Mouse (Mus musculus) adrenal gland, adult 8-10 months (tissue): ENCODE results near the gene Haus8. TPM values are rescaled to one million over a fixed set of nuclear protein-coding genes. Genes with fewer than 3 reads are reported as not detected.
"Not testable (repeated sequence)": the region's sequence is repeated elsewhere in the genome, so short reads cannot be mapped to it uniquely, and the experiment has no call there.

Experiments
- DNase-seq: peaks from one replicate; pipeline ENCODE4 v3.0.0; 2022
- total RNA-seq, 4 experiments: library from RNA; stranded (reverse); gene quantifications; 2 replicates each; pipeline ENCODE4 v1.2.4; 2022

The Haus8 gene
- total RNA-seq, 4 experiments from 2014 or later: 11.0 to 22.3 (median 16.0) TPM

GRCm38 (mm10) chr8:71282621-71283020 lies 9.9 kb upstream of the Haus8 start:
- no peak for DNase-seq

GRCm38 (mm10) chr8:71281731-71282130 lies 9.0 kb upstream of the Haus8 start:
- DNase-seq: not testable (repeated sequence)

- not testable (repeated sequence) for DNase-seq
Observed at GRCm38 (mm10) chr8:71279409-71279808, 6.7 kb upstream of the Haus8 start.

GRCm38 (mm10) chr8:71276166-71276565 lies 3.4 kb upstream of the Haus8 start:
- no peak for DNase-seq

GRCm38 (mm10) chr8:71274478-71274877 lies 1.7 kb upstream of the Haus8 start:
- DNase-seq: no peak

GRCm38 (mm10) chr8:71273151-71273510 lies 397 bp upstream of the Haus8 start:
- peak; percentile 58 for DNase-seq

GRCm38 (mm10) chr8:71271630-71272029 lies 1.1 kb downstream of the Haus8 start:
- DNase-seq: no peak

GRCm38 (mm10) chr8:71268286-71268685 lies 4.4 kb downstream of the Haus8 start:
- DNase-seq: not testable (repeated sequence)

- DNase-seq: no peak
Observed at GRCm38 (mm10) chr8:71267690-71268089, 5.0 kb downstream of the Haus8 start.

GRCm38 (mm10) chr8:71261234-71261633 lies 11.5 kb downstream of the Haus8 start:
- DNase-seq: no peak

- no peak for DNase-seq
Observed at GRCm38 (mm10) chr8:71256545-71257232, 16.0 kb downstream of the Haus8 start.

- DNase-seq: no peak
Observed at GRCm38 (mm10) chr8:71248203-71248602, 24.5 kb downstream of the Haus8 start.

GRCm38 (mm10) chr8:71242757-71243156 lies 30.0 kb downstream of the Haus8 start:
- DNase-seq: no peak

- DNase-seq: no peak
Observed at GRCm38 (mm10) chr8:71224560-71224959, 48.2 kb downstream of the Haus8 start.

GRCm38 (mm10) chr8:71214266-71214665 lies 58.5 kb downstream of the Haus8 start:
- not testable (repeated sequence) for DNase-seq

GRCm38 (mm10) chr8:71205541-71205967 lies 67.2 kb downstream of the Haus8 start:
- not testable (repeated sequence) for DNase-seq

Other genes with a start within 250 kb of the Haus8 start
- 10 to 100 TPM; 35.6 to 57.9 (median 44.9) TPM for gene Myo9b, start 220 bp downstream of the Haus8 start, total RNA-seq
- gene Use1, start 93.9 kb upstream of the Haus8 start, total RNA-seq: 100 to 1,000 TPM; 203 to 262 (median 232) TPM
- 10 to 100 TPM; 15.9 to 18.8 (median 17.7) TPM for gene Ocel1, start 98.4 kb upstream of the Haus8 start, total RNA-seq
- 10 to 100 TPM; 59.1 to 67.2 (median 62.7) TPM for gene Nr2f6, start 109.0 kb upstream of the Haus8 start, total RNA-seq
- 10 to 100 TPM; 11.4 to 25.1 (median 18.2) TPM for gene Ushbp1, start 122.9 kb upstream of the Haus8 start, total RNA-seq
- gene Babam1, start 123.9 kb upstream of the Haus8 start, total RNA-seq: 100 to 1,000 TPM; 101 to 137 (median 120) TPM
- gene Ankle1, start 133.1 kb upstream of the Haus8 start, total RNA-seq: 1 to 10 TPM in 1 of 4 experiments, under 1 TPM in 2, not detected in 1; 0.56 to 1.2 (median 0.92) TPM
- 10 to 100 TPM; 85.3 to 96.2 (median 92.1) TPM for gene Abhd8, start 190.7 kb upstream of the Haus8 start, total RNA-seq
- 100 to 1,000 TPM in 1 of 4 experiments, 10 to 100 TPM in 3; 64.7 to 108 (median 88.7) TPM for gene Mrpl34, start 192.0 kb upstream of the Haus8 start, total RNA-seq
- gene Dda1, start 196.3 kb upstream of the Haus8 start, total RNA-seq: 10 to 100 TPM; 51.7 to 65.2 (median 57.9) TPM
- gene Ano8, start 213.0 kb upstream of the Haus8 start, total RNA-seq: 10 to 100 TPM; 13.5 to 24.7 (median 20.6) TPM
- 10 to 100 TPM; 23.1 to 32.0 (median 29.0) TPM for gene Gtpbp3, start 215.2 kb upstream of the Haus8 start, total RNA-seq
- 100 to 1,000 TPM; 195 to 255 (median 230) TPM for gene Plvap, start 238.8 kb upstream of the Haus8 start, total RNA-seq